Mouse (Mus musculus) lung, postnatal 0 days (tissue): ENCODE data around the gene Hoxc8.

Experiments used
- CTCF ChIP-seq: IDR thresholded peaks from 2 replicates; pipeline ENCODE4 v1.5.1; 2016; ENCODE audit warnings: antibody characterized with exemption, mild to moderate bottlenecking
- EP300 ChIP-seq: IDR thresholded peaks from 2 replicates; pipeline ENCODE4 v1.6.1; 2016; ENCODE audit warnings: antibody characterized with exemption, mild to moderate bottlenecking, control low read depth

DNA sequence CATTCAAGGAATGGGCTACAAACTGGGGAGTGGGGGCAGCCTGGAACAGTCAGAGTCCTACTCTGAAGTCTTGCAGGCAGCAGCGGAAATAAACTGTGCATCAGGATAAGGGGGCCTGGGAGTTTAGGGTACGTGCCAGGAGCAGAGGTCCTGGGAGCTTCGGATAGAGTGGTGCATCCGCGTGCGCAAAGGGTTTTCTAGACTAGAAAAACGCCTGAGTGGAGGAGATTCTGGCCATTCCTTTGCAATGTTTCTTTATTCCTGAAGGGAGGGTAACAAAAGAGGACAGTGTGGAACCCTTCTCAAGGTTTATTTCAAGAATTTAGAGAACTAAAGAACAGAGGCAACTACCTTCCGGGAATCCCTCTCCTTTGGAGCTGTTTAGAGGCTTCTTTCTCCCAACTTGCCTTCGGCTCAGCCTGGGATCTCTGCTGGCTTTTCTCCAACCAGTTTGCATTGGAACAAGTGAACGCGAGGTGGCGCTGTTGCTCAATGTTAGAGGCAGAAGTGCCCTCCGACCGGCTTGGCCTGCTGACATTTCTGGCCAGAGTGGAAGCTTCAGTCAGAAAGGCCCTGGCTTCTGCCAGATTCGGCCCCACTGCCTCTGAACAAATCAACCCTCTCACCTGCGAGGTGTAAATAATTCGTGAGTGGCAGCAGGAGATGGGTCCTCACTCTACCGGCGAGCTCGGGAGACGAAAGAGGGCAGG is 3.1 kb upstream of the Hoxc8 start:
- no peak for TF ChIP-seq EP300
- TF ChIP-seq CTCF: peak; percentile 92
